Mouse (Mus musculus): Measurements from ENCODE around the gene Plcb1.

DNA sequence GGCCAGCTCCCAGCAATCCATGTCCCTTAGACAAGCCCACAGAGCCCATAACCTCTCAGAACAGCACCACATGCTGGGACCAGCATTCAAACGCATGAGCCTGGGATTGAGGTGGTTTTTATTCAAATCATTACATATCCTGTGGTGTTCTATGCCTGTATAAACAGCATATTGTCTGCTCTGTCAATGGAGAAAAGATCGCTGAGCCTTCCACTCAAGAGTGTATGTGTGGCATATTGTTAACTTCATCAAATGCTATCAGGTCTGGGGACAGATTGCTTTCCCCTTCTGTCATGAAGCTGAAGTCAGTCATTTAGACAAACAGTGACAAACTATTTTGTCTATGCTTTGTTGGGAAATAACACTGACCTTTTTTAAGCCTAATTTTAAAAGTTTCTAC, 322.7 kb downstream of the Plcb1 start:
- no peak for TF ChIP-seq GATA1 (IDR thresholded peaks at IDR 0.05; ENCODE audit: low read length)
- no peak for TF ChIP-seq TAL1 (IDR thresholded peaks at IDR 0.05; ENCODE audit: low read length)
